Mouse (Mus musculus) embryonic fibroblast, embryonic 13.5 days (primary cell): ENCODE measurements at regions not wholly inside any gene's neighbourhood (a gene's known extent, or its start where the extent isn't known, plus 50 kb on each side); places are given as distances from the start of the nearest gene placed in this dataset.

Source experiments
- CTCF ChIP-seq: IDR thresholded peaks from 2 replicates; pipeline ENCODE4 v1.5.1; 2011; ENCODE audit warnings: mild to moderate bottlenecking, control low read depth, low read length, moderate library complexity, borderline replicate concordance; ENCODE audit not compliant: insufficient read depth
- POLR2A ChIP-seq: IDR thresholded peaks from 2 replicates; pipeline ENCODE4 v1.6.1; 2011; ENCODE audit warnings: low read depth, mild to moderate bottlenecking, control low read depth, low read length, moderate library complexity

GRCm38 (mm10) chr1:73848370-73848769 lies 275.9 kb downstream of the Tns1 start:
- TF ChIP-seq POLR2A (no peak), CTCF (no peak)
